Mouse (Mus musculus): Measurements from ENCODE around the gene Gm28035.
A peak's percentile ranks its signal among the peaks of the same experiment; 100 is the strongest.

The Gm28035 gene

GRCm38 (mm10) chr2:30261921-30262839, 21.8 kb downstream of the Gm28035 start:
- no peak for DNase-seq (ENCODE audit: low spot score)

- DNase-seq (ENCODE audit: low spot score) = peak; percentile 64
These were observed 22.6 kb downstream of the Gm28035 start for GRCm38 (mm10) chr2:30262840-30263441.

GRCm38 (mm10) chr2:30263811-30264210, 23.4 kb downstream of the Gm28035 start:
- DNase-seq (ENCODE audit: low spot score) = no peak

GRCm38 (mm10) chr2:30264671-30265519, 24.5 kb downstream of the Gm28035 start:
- DNase-seq (ENCODE audit: low spot score) = no peak

GRCm38 (mm10) chr2:30265767-30266253, 25.4 kb downstream of the Gm28035 start, which contains the start of gene Phyhd1:
Gene Phyhd1, plus strand, starts transcription at chr2:30266203.
- no peak for DNase-seq (ENCODE audit: low spot score)

GRCm38 (mm10) chr2:30266392-30266941, 26.1 kb downstream of the Gm28035 start:
- DNase-seq (ENCODE audit: low spot score) = peak; percentile 78

- DNase-seq (ENCODE audit: low spot score) = no peak
These were observed 27.1 kb downstream of the Gm28035 start for GRCm38 (mm10) chr2:30267466-30267865.

- DNase-seq (ENCODE audit: low spot score) = no peak
These were observed 28.0 kb downstream of the Gm28035 start for GRCm38 (mm10) chr2:30268371-30268770.

GRCm38 (mm10) chr2:30269241-30269990, 29.0 kb downstream of the Gm28035 start:
- no peak for DNase-seq (ENCODE audit: low spot score)

- DNase-seq (ENCODE audit: low spot score) = no peak
These were observed 29.8 kb downstream of the Gm28035 start for GRCm38 (mm10) chr2:30270134-30270533.

GRCm38 (mm10) chr2:30280743-30281142, 40.4 kb downstream of the Gm28035 start, which contains the start of gene Gm28038:
Gene Gm28038, plus strand, starts transcription at chr2:30281043.
- no peak for DNase-seq (ENCODE audit: low spot score)

GRCm38 (mm10) chr2:30281651-30282050, 41.3 kb downstream of the Gm28035 start:
- DNase-seq (ENCODE audit: low spot score) = peak; percentile 42

GRCm38 (mm10) chr2:30283193-30283592, 42.8 kb downstream of the Gm28035 start:
- no peak for DNase-seq (ENCODE audit: low spot score)

GRCm38 (mm10) chr2:30285004-30285403, 44.6 kb downstream of the Gm28035 start:
- no peak for DNase-seq (ENCODE audit: low spot score)

GRCm38 (mm10) chr2:30285416-30286181, 45.2 kb downstream of the Gm28035 start:
- peak; percentile 56 for DNase-seq (ENCODE audit: low spot score)

GRCm38 (mm10) chr2:30286192-30287026, 46.0 kb downstream of the Gm28035 start, which contains the start of the genes Dolk and Nup188:
Gene Dolk, minus strand, starts transcription at chr2:30286334.
Gene Nup188, plus strand, starts transcription at chr2:30286397.
- DNase-seq (ENCODE audit: low spot score) = peak; percentile 100

- DNase-seq (ENCODE audit: low spot score) = peak; percentile 46
These were observed 46.6 kb downstream of the Gm28035 start for GRCm38 (mm10) chr2:30287027-30287373.

GRCm38 (mm10) chr2:30299525-30299924, 59.2 kb downstream of the Gm28035 start:
- no peak for DNase-seq (ENCODE audit: low spot score)

- DNase-seq (ENCODE audit: low spot score) = no peak
These were observed 59.6 kb downstream of the Gm28035 start for GRCm38 (mm10) chr2:30299966-30300365.
